Mouse (Mus musculus) heart, adult 2 months (tissue): Measurements from ENCODE around the gene Cblc. TPM values are rescaled to one million over a fixed set of nuclear protein-coding genes. Genes with fewer than 3 reads are reported as not detected.

Experiments used
- DNase-seq, 2 experiments: peaks; one replicate each; pipeline ENCODE4 v3.0.0; 2021
- H3K27ac ChIP-seq: fragments of 200-600 bp; 2 replicates; pipeline ENCODE4 v1.8.1; 2022
- H3K27me3 ChIP-seq: fragments of 200-500 bp; 2 replicates; pipeline ENCODE4 v1.6.1; 2012; ENCODE audit warnings: mild to moderate bottlenecking, low read length, inconsistent platforms, mixed read lengths; ENCODE audit not compliant: control insufficient read depth, insufficient read depth
- H3K36me3 ChIP-seq: fragments of 200-500 bp; 2 replicates; pipeline ENCODE4 v1.6.1; 2012; ENCODE audit warnings: low read length, inconsistent platforms; ENCODE audit not compliant: control insufficient read depth, insufficient read depth
- H3K4me1 ChIP-seq: fragments of 200-500 bp; 2 replicates; pipeline ENCODE4 v1.6.1; 2011; ENCODE audit warnings: low read length; ENCODE audit not compliant: control insufficient read depth, insufficient read depth
- H3K4me3 ChIP-seq: fragments of 200-600 bp; 2 replicates; pipeline ENCODE4 v1.8.1; 2022
- H3K79me2 ChIP-seq: fragments of 200-500 bp; replicated peaks from 2 replicates; pipeline ENCODE4 v1.6.1; 2012; ENCODE audit warnings: mild to moderate bottlenecking, inconsistent platforms, low read length, moderate library complexity, mixed read lengths; ENCODE audit not compliant: control insufficient read depth, insufficient read depth
- H3K9ac ChIP-seq: fragments of 200-500 bp; 2 replicates; pipeline ENCODE4 v1.6.1; 2012; ENCODE audit warnings: low read depth, mild to moderate bottlenecking, control low read depth, inconsistent platforms, low read length, mixed read lengths
- CTCF ChIP-seq: fragments of 200-600 bp; IDR thresholded peaks from 2 replicates; pipeline ENCODE4 v1.8.1; 2022; ENCODE audit warnings: antibody characterized with exemption, mild to moderate bottlenecking, moderate library complexity
- EP300 ChIP-seq: fragments of 200-500 bp; IDR thresholded peaks from 2 replicates; pipeline ENCODE4 v1.6.1; 2011; ENCODE audit warnings: low read depth, low read length, control low read depth; ENCODE audit not compliant: insufficient read depth
- POLR2A ChIP-seq: fragments of 200-500 bp; IDR thresholded peaks from 2 replicates; pipeline ENCODE4 v1.6.1; 2011; ENCODE audit warnings: mild to moderate bottlenecking, low read depth, low read length, control low read depth; ENCODE audit not compliant: insufficient read depth
- WGBS: fragments of 180-500 bp; shearing (Covaris S2); methylation state at CpG from one replicate; pipeline ENCODE4 v1.1.7; 2018; 5-methylcytosine and 5-hydroxymethylcytosine counted together
- intact Hi-C: fragments of 180-260 bp; cut with DNase I; formaldehyde crosslinking; loops from one replicate; pipeline ENCODE4 v1.15.1; 2025
- polyA plus RNA-seq: library from polyadenylated mRNA; depleted of rRNA; stranded (reverse); fragments of >200 nt; gene quantifications from 2 replicates; pipeline ENCODE4 v1.2.3, GENCODE M21; 2012
- total RNA-seq, 2 experiments: library from RNA; stranded (reverse); gene quantifications; 2 replicates each; pipeline ENCODE4 v1.2.3; 2021

Cblc gene
- total and polyA plus RNA-seq, 3 experiments: 0.63 to 1.2 (median 0.77) TPM

- Histone ChIP-seq H3K9ac (no peak overlapping the region), H3K27ac (no peak overlapping the region), H3K36me3 (no peaks in the 10 kb centered on the region), H3K79me2 (no peaks in the 10 kb centered on the region), H3K4me1 (peaks cover 9% of the 10 kb centered on the region), H3K27me3 (no peaks in the 10 kb centered on the region), H3K4me3 (no peak overlapping the region)
- no peak for DNase-seq
- TF ChIP-seq EP300 (no peak), CTCF (no peak), POLR2A (no peak)
- intact Hi-C loops: no loop called here
- 91% methylated on average over 3 of the region's 3 CpGs for WGBS
Observed at GRCm38 (mm10) chr7:19829694-19830093, 33.1 kb upstream of the Cblc start.

GRCm38 (mm10) chr7:19826756-19827155 lies 30.1 kb upstream of the Cblc start:
- H3K4me3 ChIP-seq: no peak overlapping the region
- WGBS: 40% methylated on average over 6 of the region's 6 CpGs
- H3K4me1 ChIP-seq: peaks cover 24% of the 10 kb centered on the region
- TF ChIP-seq EP300: no peak
- no peak for TF ChIP-seq POLR2A
- no peak for TF ChIP-seq CTCF
- peak overlapping the region; percentile 34; the same call in 1 of the 2 replicates for H3K27ac ChIP-seq
- no peaks in the 10 kb centered on the region for H3K36me3 ChIP-seq
- H3K79me2 ChIP-seq: no peaks in the 10 kb centered on the region
- no peaks in the 10 kb centered on the region for H3K27me3 ChIP-seq
- DNase-seq: peak; percentile 49
- no peak overlapping the region for H3K9ac ChIP-seq
- intact Hi-C loops: no loop called here

- H3K27me3 ChIP-seq: no peaks in the 10 kb centered on the region
- no peak overlapping the region; the same call in 1 of the 2 replicates for H3K9ac ChIP-seq
- peak overlapping the region; percentile 76 for H3K27ac ChIP-seq
- H3K36me3 ChIP-seq: no peaks in the 10 kb centered on the region
- WGBS: 23% methylated on average over 26 of the region's 26 CpGs
- H3K4me3 ChIP-seq: no peak overlapping the region
- intact Hi-C loops: no loop called here
- peaks cover 15% of the 10 kb centered on the region for H3K4me1 ChIP-seq
- peak; percentile 93 for DNase-seq
- TF ChIP-seq EP300 (0 out of 2 replicates have a peak, but pooled peaks have one; percentile 52), POLR2A (no peak)
- no peaks in the 10 kb centered on the region for H3K79me2 ChIP-seq
Observed at GRCm38 (mm10) chr7:19824182-19824973, 27.8 kb upstream of the Cblc start.

DNA sequence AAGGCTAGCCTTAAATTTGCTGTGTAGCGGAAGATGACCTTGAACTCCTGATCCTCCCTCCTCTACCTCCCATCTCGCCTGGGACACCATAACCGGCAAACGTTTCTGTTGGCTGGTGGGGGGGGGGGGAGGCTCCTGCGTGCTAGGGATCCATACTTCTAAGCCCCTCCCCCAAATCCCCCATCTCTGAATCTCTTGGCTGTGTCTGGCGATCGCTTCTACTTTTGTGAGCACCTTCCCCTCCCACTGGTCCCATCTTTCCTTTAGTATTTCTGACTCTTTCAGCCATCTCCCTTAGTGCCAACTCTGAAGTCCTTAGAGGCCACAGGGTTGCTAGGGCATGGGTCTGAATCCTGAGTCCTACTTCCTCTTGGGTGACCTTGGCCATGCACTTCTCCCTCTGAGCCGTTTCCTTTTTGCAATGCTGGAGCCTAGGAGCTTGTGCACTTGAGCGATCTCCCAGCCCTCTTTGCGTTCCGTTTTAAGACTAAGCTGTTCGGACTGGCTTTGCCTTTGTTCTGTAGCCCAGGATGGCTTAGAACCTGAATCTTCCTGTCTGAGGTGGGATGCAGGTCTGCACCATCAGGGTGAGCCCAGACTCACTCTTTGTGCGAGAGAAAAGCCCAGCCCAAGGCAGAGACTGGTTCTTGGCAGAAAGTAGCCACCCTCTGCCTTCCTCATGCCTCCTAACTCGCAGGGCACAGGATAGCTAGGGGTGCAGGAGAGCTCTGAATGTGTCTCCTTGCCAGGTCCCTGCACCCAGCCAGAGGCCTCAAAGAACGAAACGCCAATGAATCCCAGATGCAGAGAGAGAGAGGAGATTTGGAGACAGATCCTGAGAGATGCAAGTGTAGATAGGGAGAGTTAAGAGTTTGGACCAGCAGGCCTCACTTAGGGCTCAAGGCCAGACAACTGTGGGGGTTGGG lies 26.9 kb upstream of the Cblc start:
- Histone ChIP-seq H3K9ac (peak overlapping the region; percentile 5; the same call in 1 of the 2 replicates), H3K27ac (peak overlapping the region; percentile 76), H3K36me3 (no peaks in the 10 kb centered on the region), H3K4me1 (peaks cover 17% of the 10 kb centered on the region), H3K4me3 (no peak overlapping the region), H3K27me3 (no peaks in the 10 kb centered on the region), H3K79me2 (no peaks in the 10 kb centered on the region)
- TF ChIP-seq EP300: 0 out of 2 replicates have a peak, but pooled peaks have one; percentile 19
- no peak for TF ChIP-seq POLR2A
- 27% methylated on average over 16 of the region's 16 CpGs for WGBS
- intact Hi-C loops: no loop called here
- peak; percentile 52 to 65 for DNase-seq

DNA sequence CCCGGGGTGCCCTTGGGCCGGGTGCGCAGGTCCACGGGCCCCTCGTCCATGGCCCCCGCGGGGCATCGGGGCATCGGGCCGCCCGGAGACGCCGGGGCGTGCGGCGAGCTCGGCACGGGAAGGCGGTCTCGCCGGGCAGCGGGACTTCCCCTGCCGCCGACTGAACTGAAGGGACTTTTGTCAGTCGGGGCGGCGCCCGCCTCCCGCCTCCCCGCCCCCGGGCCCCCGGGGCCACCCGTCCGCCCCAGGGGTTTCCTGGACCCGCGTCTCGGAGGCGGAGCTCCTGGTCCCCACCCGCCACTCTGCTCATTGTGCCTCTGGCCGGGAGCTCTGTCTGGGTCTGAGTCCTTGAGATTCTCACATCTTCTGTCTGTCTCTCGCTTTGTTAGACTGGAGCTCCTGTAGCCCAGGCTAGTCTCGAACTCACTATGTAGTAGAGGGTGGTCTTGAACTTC lies 26.0 kb upstream of the Cblc start, which contains the start of gene Bcl3:
Gene Bcl3, minus strand, starts transcription at position 167 of the 455 bp plus-strand sequence.
- Histone ChIP-seq H3K27me3 (no peaks in the 10 kb centered on the region), H3K4me1 (peaks cover 17% of the 10 kb centered on the region), H3K4me3 (peak within 1 kb of the TSS; percentile 67), H3K9ac (peak within 1 kb of the TSS; percentile 99), H3K27ac (peak within 1 kb of the TSS; percentile 76), H3K79me2 (no peaks in the 10 kb centered on the region), H3K36me3 (no peaks in the 10 kb centered on the region)
- 2% methylated on average over 39 of the region's 42 CpGs for WGBS
- DNase-seq: peak; percentile 87 to 91
- TF ChIP-seq EP300: no peak
- peak; percentile 65 for TF ChIP-seq POLR2A
- no peak for TF ChIP-seq CTCF
- intact Hi-C loops: no loop called here
